Mouse (Mus musculus) forebrain, embryonic 15.5 days (tissue): ENCODE measurements at regions not wholly inside any gene's neighbourhood (a gene's known extent, or its start where the extent isn't known, plus 50 kb on each side); places are given as distances from the start of the nearest gene placed in this dataset.

Source experiments
- ATAC-seq: fragments of 200-750 bp; cut with Nextera tagmentation; replicated peaks from 2 replicates; pipeline ENCODE4 v1.8.0; 2017; ENCODE audit warnings: mild to moderate bottlenecking, moderate TSS enrichment, moderate library complexity
- H3K27ac ChIP-seq: fragments of 300-500 bp; sonication (generic); replicated peaks from 2 replicates; pipeline ENCODE4 v1.5.1; 2015; ENCODE audit warnings: mild to moderate bottlenecking, inconsistent platforms
- H3K27me3 ChIP-seq: fragments of 300-500 bp; sonication (generic); 2 replicates; pipeline ENCODE4 v1.6.1; 2015; ENCODE audit warnings: inconsistent platforms
- H3K36me3 ChIP-seq: fragments of 300-500 bp; sonication (generic); 2 replicates; pipeline ENCODE4 v1.6.1; 2015; ENCODE audit warnings: mild to moderate bottlenecking, inconsistent platforms
- H3K4me1 ChIP-seq: fragments of 300-500 bp; sonication (generic); 2 replicates; pipeline ENCODE4 v1.6.1; 2015; ENCODE audit warnings: inconsistent platforms
- H3K4me2 ChIP-seq: fragments of 300-500 bp; sonication (generic); replicated peaks from 2 replicates; pipeline ENCODE4 v1.6.1; 2015; ENCODE audit warnings: mild to moderate bottlenecking, inconsistent platforms
- H3K4me3 ChIP-seq: fragments of 300-500 bp; sonication (generic); 2 replicates; pipeline ENCODE4 v1.5.1; 2015; ENCODE audit warnings: mild to moderate bottlenecking, inconsistent platforms
- H3K9ac ChIP-seq: fragments of 300-500 bp; sonication (generic); replicated peaks from 2 replicates; pipeline ENCODE4 v1.6.1; 2015; ENCODE audit warnings: mild to moderate bottlenecking, inconsistent platforms
- H3K9me3 ChIP-seq: fragments of 300-500 bp; sonication (generic); 2 replicates; pipeline ENCODE4 v1.6.1; 2016; ENCODE audit warnings: inconsistent platforms
- WGBS: fragments of 180-500 bp; shearing (Covaris S2); methylation state at CpG from one replicate; pipeline ENCODE4 v1.1.7; 2015; ENCODE audit warnings: mixed read lengths; 5-methylcytosine and 5-hydroxymethylcytosine counted together

DNA sequence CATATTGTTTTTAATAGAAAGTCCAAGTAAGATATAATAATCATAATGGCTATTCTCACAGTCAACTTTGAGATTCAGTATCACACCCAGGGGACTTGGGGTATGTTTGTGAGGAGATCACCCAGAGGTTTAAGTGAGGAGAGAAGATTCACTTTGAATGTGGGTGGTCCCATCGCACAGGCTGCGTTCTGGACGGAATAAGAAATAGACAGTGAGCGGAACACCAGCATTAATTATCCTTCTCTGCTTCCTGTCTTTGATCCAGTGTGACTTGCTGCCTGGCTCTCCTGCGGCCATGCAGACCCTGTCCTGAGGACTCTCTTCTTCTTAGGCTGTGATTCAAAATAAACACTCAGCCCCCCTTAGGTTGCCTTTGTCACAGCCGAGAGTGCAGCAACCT is 60.6 kb upstream of the Kras start:
- Histone ChIP-seq H3K4me2 (no peak overlapping the region), H3K9ac (no peak overlapping the region), H3K4me1 (no peaks in the 10 kb centered on the region), H3K4me3 (no peak overlapping the region), H3K36me3 (no peaks in the 10 kb centered on the region), H3K27me3 (no peaks in the 10 kb centered on the region), H3K27ac (no peak overlapping the region), H3K9me3 (no peaks in the 10 kb centered on the region)
- 35% methylated on average over 6 of the region's 6 CpGs for WGBS
- no peak for ATAC-seq

DNA sequence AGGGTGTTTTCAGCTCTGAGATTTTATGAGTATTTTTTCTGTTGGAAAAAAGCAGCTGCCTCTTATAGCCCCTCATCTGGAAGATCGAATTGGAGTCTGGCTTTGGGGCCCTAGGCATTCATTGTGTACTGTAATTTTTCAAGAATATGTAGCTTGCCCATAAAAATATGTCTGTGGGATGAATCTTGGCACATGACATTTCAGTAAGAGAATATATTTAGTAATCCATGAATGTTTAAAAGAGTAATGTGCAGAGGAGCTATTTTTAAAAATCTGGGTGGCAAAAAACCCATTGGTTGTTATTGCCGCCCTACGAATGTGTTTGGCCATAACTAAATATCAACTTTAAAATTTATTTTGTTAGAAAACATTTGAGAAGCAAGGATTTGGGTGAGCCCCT is 59.0 kb upstream of the Kras start:
- Histone ChIP-seq H3K4me3 (no peak overlapping the region), H3K9me3 (no peaks in the 10 kb centered on the region), H3K4me1 (no peaks in the 10 kb centered on the region; the same call in 1 of the 2 replicates), H3K27ac (no peak overlapping the region), H3K36me3 (no peaks in the 10 kb centered on the region), H3K9ac (no peak overlapping the region), H3K4me2 (no peak overlapping the region), H3K27me3 (no peaks in the 10 kb centered on the region)
- 81% methylated on average over 3 of the region's 3 CpGs for WGBS
- no peak for ATAC-seq

DNA sequence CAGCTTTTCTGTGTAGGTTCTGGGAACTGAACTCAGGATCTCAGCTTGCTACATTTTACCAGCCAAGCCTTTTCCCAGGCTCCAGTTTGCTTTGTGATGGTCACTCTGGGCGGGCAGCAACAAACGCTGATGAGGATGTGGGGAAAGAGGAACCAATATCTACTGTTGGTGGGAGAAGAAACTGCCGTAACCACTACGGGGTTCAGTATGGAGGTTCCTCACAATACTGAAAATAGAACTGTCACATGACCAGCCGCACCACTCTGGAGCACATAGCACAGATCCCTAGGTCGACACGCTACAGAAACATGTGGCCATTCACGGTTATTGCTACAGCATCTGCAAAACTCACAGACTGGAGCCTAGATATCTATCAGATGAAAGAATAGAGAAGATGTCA is 57.2 kb upstream of the Kras start:
- no peak for ATAC-seq
- H3K27me3 ChIP-seq = no peaks in the 10 kb centered on the region
- no peak overlapping the region for H3K4me3 ChIP-seq
- H3K9me3 ChIP-seq = no peaks in the 10 kb centered on the region
- no peak overlapping the region for H3K27ac ChIP-seq
- H3K36me3 ChIP-seq = no peaks in the 10 kb centered on the region
- H3K4me1 ChIP-seq = peaks cover 10% of the 10 kb centered on the region
- H3K9ac ChIP-seq = no peak overlapping the region
- WGBS = 95% methylated on average over 8 of the region's 8 CpGs
- H3K4me2 ChIP-seq = no peak overlapping the region

DNA sequence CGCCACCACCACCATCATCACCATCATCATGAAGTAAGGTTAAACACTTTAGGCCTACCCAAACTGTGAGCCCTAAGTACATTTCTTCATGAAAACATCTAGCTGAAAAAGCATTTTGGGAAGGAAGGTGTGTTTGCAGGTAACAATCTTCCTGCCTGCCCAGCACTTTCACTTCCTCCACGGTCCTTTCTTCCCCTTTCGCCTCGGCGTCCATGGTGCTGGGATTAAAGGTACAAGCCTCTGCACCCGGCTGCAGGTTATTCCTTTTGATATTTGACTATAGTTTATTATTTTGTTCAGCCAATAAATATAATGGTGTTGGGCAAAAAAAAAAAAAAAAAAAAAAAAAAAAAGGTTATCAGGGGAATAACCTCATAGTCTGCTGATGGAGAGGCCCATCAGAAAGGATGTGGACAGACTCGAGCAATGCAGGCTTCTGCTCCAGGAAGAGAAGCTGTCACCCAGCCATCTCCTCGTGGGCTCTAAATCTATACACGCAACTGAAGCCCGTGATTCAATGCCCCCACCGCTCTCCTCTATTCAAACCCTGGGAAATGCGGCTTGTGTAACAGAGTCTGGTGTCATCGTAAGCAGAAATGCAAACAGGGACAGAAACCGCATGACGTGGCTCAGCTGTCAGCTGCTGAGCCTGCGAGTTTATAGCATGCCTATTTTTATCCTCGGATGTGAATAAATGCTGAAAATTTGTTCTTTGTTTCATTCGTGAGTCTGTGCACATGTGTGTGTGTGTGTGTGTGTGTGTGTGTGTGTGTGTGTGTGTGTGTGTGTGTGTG is 56.5 kb upstream of the Kras start:
- H3K27me3 ChIP-seq = no peaks in the 10 kb centered on the region
- 71% methylated on average over 18 of the region's 18 CpGs for WGBS
- no peak overlapping the region for H3K4me3 ChIP-seq
- no peak overlapping the region for H3K9ac ChIP-seq
- H3K9me3 ChIP-seq = no peaks in the 10 kb centered on the region
- H3K36me3 ChIP-seq = no peaks in the 10 kb centered on the region
- no peak overlapping the region for H3K4me2 ChIP-seq
- peak overlapping the region; percentile 48; the same call in 1 of the 2 replicates for H3K27ac ChIP-seq
- H3K4me1 ChIP-seq = peaks cover 10% of the 10 kb centered on the region
- ATAC-seq = peak; percentile 62

DNA sequence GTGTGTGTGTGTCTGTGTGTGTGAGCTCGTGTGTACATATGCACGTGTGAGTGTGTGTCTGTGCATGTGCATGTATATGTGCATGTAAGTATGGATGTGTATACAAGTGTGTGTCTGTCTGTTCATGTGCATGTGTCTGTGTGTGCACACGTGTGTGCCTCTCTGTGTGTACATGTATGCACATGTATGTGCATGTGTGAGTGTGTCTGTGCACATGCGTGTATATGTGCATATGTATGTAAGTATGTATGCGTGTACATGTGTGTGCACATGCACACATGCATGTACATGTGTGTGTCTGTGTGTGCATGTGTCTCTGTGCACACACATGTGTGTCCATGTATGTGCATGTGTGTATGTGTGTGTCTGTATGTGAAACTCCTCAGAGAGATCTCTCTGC is 55.6 kb upstream of the Kras start:
- Histone ChIP-seq H3K27me3 (no peaks in the 10 kb centered on the region), H3K4me3 (no peak overlapping the region), H3K9me3 (no peaks in the 10 kb centered on the region), H3K27ac (no peak overlapping the region), H3K4me1 (peaks cover 10% of the 10 kb centered on the region), H3K36me3 (no peaks in the 10 kb centered on the region), H3K4me2 (no peak overlapping the region), H3K9ac (no peak overlapping the region)
- 96% methylated on average over 5 of the region's 5 CpGs for WGBS
- no peak for ATAC-seq

DNA sequence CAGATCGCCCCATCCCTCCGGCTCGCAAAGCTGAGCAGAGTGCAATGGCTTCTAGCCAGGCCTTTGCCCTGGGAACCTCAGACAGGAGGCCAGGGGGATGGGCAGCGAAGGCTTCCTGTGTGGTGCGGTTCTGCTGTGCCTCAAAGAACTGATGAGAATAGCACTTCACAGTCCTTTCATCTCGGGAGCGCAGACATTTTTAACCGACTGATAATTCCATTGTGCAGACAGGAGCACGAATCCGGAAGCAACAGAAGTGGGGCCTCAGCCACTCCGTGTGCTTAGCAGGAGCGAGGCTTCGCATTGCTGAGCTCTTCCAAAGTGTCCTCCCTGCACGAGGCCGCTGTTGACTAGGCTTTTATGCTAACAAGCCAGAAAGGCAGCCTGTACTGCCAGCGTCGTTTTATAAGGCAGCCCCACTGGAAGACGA is 53.6 kb upstream of the Kras start:
- H3K27me3 ChIP-seq = no peaks in the 10 kb centered on the region
- H3K27ac ChIP-seq = peak overlapping the region; percentile 64
- peak; percentile 72 for ATAC-seq
- 13% methylated on average over 18 of the region's 18 CpGs for WGBS
- H3K4me2 ChIP-seq = peak overlapping the region; percentile 32
- H3K9me3 ChIP-seq = no peaks in the 10 kb centered on the region
- H3K4me1 ChIP-seq = peaks cover 16% of the 10 kb centered on the region
- H3K9ac ChIP-seq = peak overlapping the region; percentile 16; the same call in 1 of the 2 replicates
- H3K4me3 ChIP-seq = peak overlapping the region; percentile 10; the same call in 1 of the 2 replicates
- H3K36me3 ChIP-seq = no peaks in the 10 kb centered on the region

DNA sequence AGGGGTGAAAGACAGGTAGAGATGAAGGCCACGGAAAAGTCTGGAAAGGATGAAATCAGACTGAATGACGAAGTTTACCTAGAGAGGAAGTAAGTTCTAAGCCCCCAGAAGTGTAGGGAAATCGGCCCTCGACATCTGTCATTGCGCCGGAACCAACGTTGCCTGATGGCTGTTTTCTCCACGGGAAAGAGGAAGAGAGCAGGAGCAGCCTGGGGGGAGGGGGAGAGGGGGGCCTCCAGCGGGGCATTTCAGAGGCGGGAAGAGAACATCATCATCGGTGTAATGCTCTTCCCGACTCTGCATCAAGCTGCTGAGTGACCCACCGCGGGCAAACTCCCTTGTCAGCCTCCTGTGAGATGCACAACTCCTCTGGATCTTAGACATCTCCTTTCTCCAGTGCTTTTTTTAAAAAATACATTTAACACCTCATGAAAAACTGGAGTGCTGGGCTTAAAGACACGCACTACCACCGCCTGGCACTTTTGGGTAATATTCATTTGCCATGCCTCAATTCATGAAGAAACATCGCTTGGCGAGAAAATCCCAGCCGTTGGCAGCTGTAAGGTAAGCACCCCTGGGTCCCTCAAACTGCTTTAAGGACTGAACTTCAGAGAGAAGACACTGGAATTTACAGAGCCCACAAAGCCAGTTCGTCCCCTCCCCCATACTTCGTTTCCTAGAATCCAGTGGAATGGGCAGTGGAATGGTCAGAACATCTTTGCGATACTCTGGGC is 53.0 kb upstream of the Kras start:
- peaks cover 16% of the 10 kb centered on the region for H3K4me1 ChIP-seq
- H3K36me3 ChIP-seq = no peaks in the 10 kb centered on the region
- peak overlapping the region; percentile 64; the same call in 1 of the 2 replicates for H3K27ac ChIP-seq
- ATAC-seq = no peak
- no peaks in the 10 kb centered on the region for H3K9me3 ChIP-seq
- H3K27me3 ChIP-seq = no peaks in the 10 kb centered on the region
- H3K4me3 ChIP-seq = peak overlapping the region; percentile 10; the same call in 1 of the 2 replicates
- 70% methylated on average over 22 of the region's 22 CpGs for WGBS
- peak overlapping the region; percentile 32 for H3K4me2 ChIP-seq
- H3K9ac ChIP-seq = peak overlapping the region; percentile 16; the same call in 1 of the 2 replicates

DNA sequence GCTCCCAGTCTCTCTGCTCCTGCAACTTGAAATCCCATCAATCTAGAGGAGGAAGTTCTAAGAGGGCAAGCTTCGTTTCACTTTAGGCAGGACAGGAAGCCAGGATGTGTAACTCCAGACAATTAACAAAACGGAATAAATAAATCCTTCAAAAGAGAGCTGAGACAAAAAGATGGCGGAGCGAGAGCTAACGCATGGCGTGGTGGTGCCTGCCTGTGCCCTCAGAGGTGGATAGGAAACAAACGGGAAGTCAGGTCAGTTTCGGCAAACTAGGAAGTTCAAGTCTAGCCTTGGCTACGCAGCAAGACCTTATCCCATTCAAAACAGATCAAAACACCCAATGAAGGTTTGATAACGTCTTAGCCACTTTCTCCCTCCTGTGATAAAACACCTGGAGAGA is 52.1 kb upstream of the Kras start:
- H3K4me3 ChIP-seq = no peak overlapping the region
- no peak overlapping the region for H3K4me2 ChIP-seq
- no peaks in the 10 kb centered on the region for H3K36me3 ChIP-seq
- 90% methylated on average over 10 of the region's 10 CpGs for WGBS
- no peaks in the 10 kb centered on the region for H3K27me3 ChIP-seq
- no peak for ATAC-seq
- H3K9me3 ChIP-seq = no peaks in the 10 kb centered on the region
- peaks cover 16% of the 10 kb centered on the region for H3K4me1 ChIP-seq
- no peak overlapping the region for H3K27ac ChIP-seq
- no peak overlapping the region for H3K9ac ChIP-seq

DNA sequence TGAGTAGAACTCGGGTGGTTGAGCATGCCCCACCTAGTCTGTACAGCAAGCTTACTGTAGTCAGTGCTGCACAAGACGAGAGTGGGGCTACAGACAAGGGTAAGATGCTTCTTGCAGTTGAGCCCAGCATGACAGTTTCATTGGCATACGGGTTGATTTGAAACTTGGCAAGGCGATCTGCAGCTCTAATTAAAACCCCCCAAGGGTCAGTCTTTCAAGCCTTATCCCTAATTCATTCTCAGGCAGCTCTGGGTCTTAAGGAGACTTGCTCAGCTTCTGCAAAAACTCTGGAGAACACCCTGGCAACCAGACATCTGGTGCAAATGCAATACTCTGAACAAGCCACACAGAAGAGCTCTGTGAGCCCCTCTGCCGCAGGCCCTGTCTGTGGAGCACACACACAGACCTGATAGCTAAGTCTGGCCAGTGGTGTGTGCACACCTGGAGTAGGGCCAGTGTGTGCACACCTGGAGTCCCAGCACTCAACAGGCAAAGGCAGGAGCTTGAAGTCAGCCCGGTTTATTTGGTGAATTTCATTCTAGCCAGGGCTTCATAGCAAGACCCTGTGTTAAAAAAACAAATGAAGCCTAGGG is 50.3 kb upstream of the Kras start:
- H3K27ac ChIP-seq = no peak overlapping the region
- H3K9me3 ChIP-seq = no peaks in the 10 kb centered on the region
- WGBS = 39% methylated on average over 6 of the region's 6 CpGs
- H3K4me3 ChIP-seq = no peak overlapping the region
- H3K36me3 ChIP-seq = no peaks in the 10 kb centered on the region
- H3K27me3 ChIP-seq = no peaks in the 10 kb centered on the region
- peaks cover 16% of the 10 kb centered on the region for H3K4me1 ChIP-seq
- H3K4me2 ChIP-seq = no peak overlapping the region
- no peak for ATAC-seq
- no peak overlapping the region for H3K9ac ChIP-seq
